Mouse (Mus musculus) ES-E14 (cell line): ENCODE measurements at regions not wholly inside any gene's neighbourhood (a gene's known extent, or its start where the extent isn't known, plus 50 kb on each side); places are given as distances from the start of the nearest gene placed in this dataset.

Experiments
- HCFC1 ChIP-seq: IDR thresholded peaks from 2 replicates; pipeline ENCODE4 v1.6.1; 2012; ENCODE audit warnings: low read length, inconsistent platforms, borderline replicate concordance; ENCODE audit not compliant: insufficient read depth
- MAFK ChIP-seq: IDR thresholded peaks from 2 replicates; pipeline ENCODE4 v1.6.1; 2014; ENCODE audit warnings: mild to moderate bottlenecking, low read depth, low read length, inconsistent platforms; ENCODE audit not compliant: insufficient read depth
- ZC3H11A ChIP-seq: IDR thresholded peaks from 2 replicates; pipeline ENCODE4 v1.6.1; 2012; ENCODE audit warnings: low read depth, mild to moderate bottlenecking, inconsistent platforms, low read length, borderline replicate concordance

DNA sequence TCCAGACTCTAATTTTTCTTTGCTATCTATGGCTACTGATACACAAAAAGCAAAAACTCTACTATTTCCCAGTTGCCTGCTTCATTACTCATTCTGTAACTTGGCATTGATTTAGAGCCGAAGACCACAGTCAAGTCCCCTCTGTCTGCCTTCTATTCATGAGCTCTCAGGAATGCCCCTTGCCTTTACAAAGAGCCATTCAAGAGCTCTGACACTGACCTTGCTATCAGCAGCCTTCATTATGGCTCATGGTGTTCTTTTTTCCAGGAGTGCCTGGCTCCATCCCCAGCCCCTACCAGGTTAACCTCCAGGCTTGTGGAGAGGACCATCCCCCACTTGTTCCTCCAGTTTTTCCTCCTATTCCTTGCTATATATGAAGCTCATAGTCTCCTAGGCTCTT lies 151.8 kb upstream of the Emcn start:
- TF ChIP-seq HCFC1 (no peak), ZC3H11A (no peak), MAFK (no peak)
